Mouse (Mus musculus) liver, postnatal 0 days (tissue): Measurements from ENCODE around the gene Pkp3. TPM values are rescaled to one million over a fixed set of nuclear protein-coding genes. Genes with fewer than 3 reads are reported as not detected.

Experiments used
- ATAC-seq: fragments of 200-750 bp; cut with Nextera tagmentation; 2 replicates; pipeline ENCODE4 v1.8.0; 2017; ENCODE audit warnings: mild to moderate bottlenecking, moderate library complexity
- DNase-seq: peaks from one replicate; pipeline ENCODE4 v3.0.0-alpha.2; 2016
- H3K27ac ChIP-seq: fragments of 300-500 bp; sonication (generic); 2 replicates; pipeline ENCODE4 v1.5.1; 2014; ENCODE audit warnings: antibody characterized with exemption, moderate library complexity, mild to moderate bottlenecking, low read depth
- H3K27me3 ChIP-seq: fragments of 300-500 bp; sonication (generic); 2 replicates; pipeline ENCODE4 v1.6.1; 2014; ENCODE audit warnings: low read length, control low read depth, mixed read lengths; ENCODE audit not compliant: insufficient read depth
- H3K36me3 ChIP-seq: fragments of 300-500 bp; sonication (generic); replicated peaks from 2 replicates; pipeline ENCODE4 v1.6.1; 2014; ENCODE audit warnings: mild to moderate bottlenecking, control low read depth, low read length, moderate library complexity, mixed read lengths; ENCODE audit not compliant: insufficient read depth
- H3K4me1 ChIP-seq: fragments of 300-500 bp; sonication (generic); 2 replicates; pipeline ENCODE4 v1.6.1; 2014; ENCODE audit warnings: antibody characterized with exemption, mild to moderate bottlenecking, control low read depth; ENCODE audit not compliant: insufficient read depth
- H3K4me2 ChIP-seq: fragments of 300-500 bp; sonication (generic); 2 replicates; pipeline ENCODE4 v1.6.1; 2014; ENCODE audit warnings: low read depth, mild to moderate bottlenecking, low read length, moderate library complexity, mixed read lengths
- H3K4me3 ChIP-seq: fragments of 300-500 bp; sonication (generic); 2 replicates; pipeline ENCODE4 v1.5.1; 2014; ENCODE audit warnings: low read depth, low read length
- H3K9ac ChIP-seq: fragments of 300-500 bp; sonication (generic); replicated peaks from 2 replicates; pipeline ENCODE4 v1.6.1; 2014; ENCODE audit warnings: mild to moderate bottlenecking, moderate library complexity
- H3K9me3 ChIP-seq: fragments of 300-500 bp; sonication (generic); 2 replicates; pipeline ENCODE4 v1.6.1; 2016; ENCODE audit warnings: mild to moderate bottlenecking, control low read depth, low read length, mixed read lengths
- CTCF ChIP-seq: sonication (generic); IDR thresholded peaks from 2 replicates; pipeline ENCODE4 v1.5.1; 2016; ENCODE audit warnings: antibody characterized with exemption, low read depth
- EP300 ChIP-seq: IDR thresholded peaks from 2 replicates; pipeline ENCODE4 v1.6.1; 2016; ENCODE audit warnings: antibody characterized with exemption, low read depth, mild to moderate bottlenecking
- WGBS: fragments of 180-500 bp; shearing (Covaris S2); extraction: QIAGEN DNeasy Blood & Tissue Kit; methylation state at CpG from one replicate; pipeline ENCODE4 v1.1.7; 2014; ENCODE audit not compliant: insufficient replicate concordance; 5-methylcytosine and 5-hydroxymethylcytosine counted together
- polyA plus RNA-seq: library from polyadenylated mRNA; unstranded; fragments of >200 nt; fragmentation: Nextera tagmentation; extraction: Ambion mirVana; gene quantifications from 2 replicates; pipeline ENCODE4 v1.2.1, GENCODE M21; 2015

Pkp3 gene
- polyA plus RNA-seq, 1 experiment from 2014 or later: 1.5 TPM

DNA sequence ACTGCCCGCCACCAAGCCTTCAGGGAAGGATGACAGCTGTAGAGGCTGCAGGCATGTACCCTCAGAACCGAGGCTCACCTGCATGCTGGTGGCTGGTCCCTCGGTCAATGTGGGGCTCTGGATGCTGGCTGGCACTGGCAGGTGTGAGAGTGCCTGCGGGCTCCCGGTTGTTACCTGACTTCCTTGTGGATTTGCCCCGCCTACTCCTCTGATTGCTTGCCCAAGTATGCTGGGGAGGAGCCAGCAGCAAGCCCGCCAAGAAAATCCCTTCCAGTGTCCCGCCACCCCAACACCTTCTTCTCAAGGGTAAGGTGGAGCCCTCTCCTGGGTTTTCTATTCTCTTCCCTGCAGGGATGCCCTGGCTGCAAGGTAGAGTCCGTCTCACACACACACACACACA, 39.6 kb downstream of the Pkp3 start, which contains the start of gene Ano9:
Gene Ano9 (minus strand): TSS at position 171 of the 400 bp plus-strand sequence.
- DNase-seq (no peak), ATAC-seq (no peak)
- Histone ChIP-seq H3K4me3 (no peak within 1 kb of the TSS), H3K4me1 (peaks cover 34% of the 10 kb centered on the region), H3K9me3 (no peaks in the 10 kb centered on the region), H3K4me2 (no peak within 1 kb of the TSS), H3K27ac (no peak within 1 kb of the TSS), H3K27me3 (no peaks in the 10 kb centered on the region), H3K9ac (no peak within 1 kb of the TSS), H3K36me3 (no peaks in the 10 kb centered on the region)
- TF ChIP-seq EP300: no peak
- TF ChIP-seq CTCF: no peak
- 39% methylated on average over 9 of the region's 9 CpGs for WGBS

DNA sequence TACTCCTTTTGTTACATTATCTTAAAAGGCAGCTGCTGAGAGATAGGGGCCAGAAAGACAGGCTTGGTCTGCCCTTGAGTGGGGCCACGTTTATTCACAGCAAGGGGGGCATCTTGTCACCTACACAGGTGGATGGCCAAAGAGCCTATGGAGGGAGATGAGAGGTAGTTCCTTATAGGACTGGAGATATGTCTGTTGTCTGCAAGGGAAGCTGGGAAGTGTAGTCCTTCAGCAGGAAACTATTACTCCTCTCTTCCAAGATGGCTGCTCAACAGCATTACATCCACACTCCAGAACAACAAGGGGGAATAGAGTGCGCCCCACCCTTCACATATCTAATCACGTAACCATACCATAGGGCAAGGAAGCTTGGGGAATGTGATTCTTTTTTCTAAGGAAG, 41.5 kb downstream of the Pkp3 start:
- Histone ChIP-seq H3K4me1 (peaks cover 37% of the 10 kb centered on the region), H3K36me3 (no peaks in the 10 kb centered on the region), H3K27ac (no peak overlapping the region), H3K27me3 (no peaks in the 10 kb centered on the region), H3K4me2 (no peak overlapping the region), H3K9me3 (no peaks in the 10 kb centered on the region), H3K9ac (no peak overlapping the region), H3K4me3 (no peak overlapping the region)
- ATAC-seq (no peak), DNase-seq (no peak)
- no peak for TF ChIP-seq EP300
- no peak for TF ChIP-seq CTCF
- WGBS: 64% methylated on average over 3 of the region's 3 CpGs

DNA sequence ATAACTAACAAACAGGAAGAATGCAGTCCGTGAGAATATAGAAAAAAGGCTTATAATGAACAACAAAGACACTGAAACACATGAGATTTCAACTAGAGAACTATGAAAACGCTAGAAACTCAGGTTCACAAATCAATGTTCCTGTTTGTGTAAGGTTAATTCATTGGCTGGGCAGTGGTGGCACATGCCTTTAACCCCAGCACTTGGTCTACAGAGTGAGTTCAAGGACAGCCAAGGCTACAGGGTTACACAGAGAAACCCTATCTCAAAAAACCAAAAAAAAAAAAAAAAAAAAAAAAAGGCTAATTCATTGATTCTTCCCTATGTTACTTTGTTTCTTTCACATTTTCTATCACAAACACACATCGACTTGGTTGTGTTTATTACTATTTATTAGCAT, 42.6 kb downstream of the Pkp3 start:
- DNase-seq (no peak), ATAC-seq (no peak)
- no peaks in the 10 kb centered on the region for H3K27me3 ChIP-seq
- H3K9ac ChIP-seq: no peak overlapping the region
- WGBS: 64% methylated on average over 3 of the region's 3 CpGs
- no peaks in the 10 kb centered on the region for H3K9me3 ChIP-seq
- H3K36me3 ChIP-seq: no peaks in the 10 kb centered on the region
- no peak overlapping the region for H3K4me2 ChIP-seq
- H3K27ac ChIP-seq: no peak overlapping the region
- peaks cover 33% of the 10 kb centered on the region for H3K4me1 ChIP-seq
- no peak overlapping the region for H3K4me3 ChIP-seq
- TF ChIP-seq CTCF (no peak), EP300 (no peak)

DNA sequence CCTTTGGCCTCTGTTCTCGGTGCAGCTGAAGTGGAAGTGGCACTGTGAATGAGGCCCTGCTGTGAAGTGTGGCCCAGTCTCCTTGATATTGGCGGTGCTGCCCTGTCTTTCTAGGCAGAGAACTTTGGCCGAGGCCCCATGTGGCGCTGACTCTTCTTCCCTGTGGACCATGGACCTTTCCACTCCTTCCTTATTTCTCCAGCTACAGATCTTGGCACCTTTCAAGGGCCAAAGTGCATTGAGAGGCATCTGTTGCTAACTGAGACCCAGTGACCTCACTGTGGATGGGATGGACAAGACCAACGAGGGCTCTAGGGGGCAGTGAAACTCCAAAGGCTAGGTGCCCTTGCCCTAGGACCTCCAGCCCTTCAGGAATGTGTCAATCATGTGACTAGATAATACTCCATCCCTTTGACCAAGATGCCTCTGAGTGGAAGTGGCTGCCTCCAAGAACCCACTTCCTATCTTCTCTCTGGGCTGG, 43.1 kb downstream of the Pkp3 start:
- H3K4me1 ChIP-seq: peaks cover 31% of the 10 kb centered on the region
- ATAC-seq (no peak), DNase-seq (no peak)
- H3K36me3 ChIP-seq: no peaks in the 10 kb centered on the region
- 65% methylated on average over 5 of the region's 5 CpGs for WGBS
- no peak overlapping the region for H3K9ac ChIP-seq
- H3K9me3 ChIP-seq: no peaks in the 10 kb centered on the region
- H3K27me3 ChIP-seq: no peaks in the 10 kb centered on the region
- H3K4me3 ChIP-seq: no peak overlapping the region
- TF ChIP-seq CTCF (peak; percentile 36; the same call in 1 of the 2 replicates), EP300 (no peak)
- no peak overlapping the region for H3K4me2 ChIP-seq
- H3K27ac ChIP-seq: peak overlapping the region; percentile 69

DNA sequence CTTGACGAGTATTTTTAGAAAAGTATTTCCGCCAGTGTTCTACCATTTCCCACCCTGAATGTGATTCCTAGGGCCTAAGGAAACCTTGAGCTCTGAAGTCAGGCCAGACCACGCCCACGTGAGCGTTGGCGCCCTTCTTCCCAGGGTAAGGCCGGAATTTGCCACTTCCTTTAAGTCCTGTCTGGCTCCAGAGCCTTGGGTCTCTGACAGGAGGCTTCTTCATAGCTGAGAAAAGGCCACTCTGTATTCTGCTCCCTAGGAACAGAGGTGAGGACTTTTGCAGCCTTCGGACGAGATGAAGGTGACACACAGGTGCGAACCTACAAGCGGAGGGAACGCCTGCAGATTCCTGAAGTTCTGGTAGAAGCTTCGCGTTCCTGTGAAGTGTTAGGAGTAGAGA, 44.2 kb downstream of the Pkp3 start, which contains the start of gene Ptdss2:
Gene Ptdss2 (plus strand): TSS at position 138 of the 400 bp plus-strand sequence.
- Histone ChIP-seq H3K4me1 (peaks cover 30% of the 10 kb centered on the region), H3K27me3 (no peaks in the 10 kb centered on the region), H3K9ac (peak within 1 kb of the TSS; percentile 79), H3K27ac (peak within 1 kb of the TSS; percentile 92), H3K4me3 (peak within 1 kb of the TSS; percentile 79), H3K36me3 (no peaks in the 10 kb centered on the region), H3K4me2 (peak within 1 kb of the TSS; percentile 94), H3K9me3 (no peaks in the 10 kb centered on the region)
- WGBS: 37% methylated on average over 14 of the region's 14 CpGs
- ATAC-seq (no peak), DNase-seq (no peak)
- TF ChIP-seq CTCF (no peak), EP300 (no peak)

DNA sequence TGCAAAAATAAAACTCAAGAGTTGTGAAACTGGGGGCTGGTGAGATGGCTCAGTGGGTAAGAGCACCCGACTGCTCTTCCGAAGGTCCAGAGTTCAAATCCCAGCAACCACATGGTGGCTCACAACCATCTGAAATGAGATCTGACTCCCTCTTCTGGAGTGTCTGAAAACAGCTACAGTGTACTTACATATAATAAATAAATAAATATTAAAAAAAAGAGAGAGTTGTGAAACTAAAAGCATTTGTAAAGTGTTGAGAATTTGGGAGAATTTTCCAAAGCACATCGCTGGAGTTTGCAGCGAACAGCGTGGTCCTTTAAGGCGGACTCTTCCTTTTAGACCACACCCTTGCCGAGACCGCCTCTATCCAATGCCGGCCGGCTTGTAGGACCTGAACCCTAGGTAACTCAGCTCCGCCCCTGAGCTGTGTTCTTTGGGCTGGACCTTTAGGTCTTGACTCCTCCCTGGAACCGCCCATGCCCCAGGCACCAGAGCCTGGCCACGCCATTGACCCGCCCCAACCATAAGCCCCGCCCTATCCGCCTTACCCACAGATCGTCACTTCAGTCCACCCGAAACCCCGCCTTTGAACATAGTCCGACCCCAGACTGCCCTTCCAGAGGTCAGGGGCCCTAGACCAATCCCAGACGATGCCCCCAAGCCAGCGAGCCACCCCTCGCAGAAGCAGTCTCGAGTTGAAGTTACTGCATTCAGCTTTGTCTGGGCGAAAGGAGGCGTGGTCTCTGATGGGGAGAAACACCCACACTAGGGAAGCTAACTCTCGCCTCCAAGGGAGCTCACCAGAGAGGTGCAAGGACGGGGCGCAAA, 44.9 kb downstream of the Pkp3 start:
- Histone ChIP-seq H3K27ac (peak overlapping the region; percentile 92), H3K4me1 (peaks cover 30% of the 10 kb centered on the region), H3K9me3 (no peaks in the 10 kb centered on the region), H3K27me3 (no peaks in the 10 kb centered on the region), H3K9ac (peak overlapping the region; percentile 79), H3K4me3 (peak overlapping the region; percentile 79), H3K36me3 (no peaks in the 10 kb centered on the region), H3K4me2 (peak overlapping the region; percentile 94)
- 1% methylated on average over 29 of the region's 29 CpGs for WGBS
- TF ChIP-seq EP300 (peak; percentile 67), CTCF (no peak)
- DNase-seq: peak; percentile 99
- peak; percentile 99 for ATAC-seq
